Mouse (Mus musculus): ENCODE measurements around the gene Nup98. TPM values are rescaled to one million over a fixed set of nuclear protein-coding genes. Genes with fewer than 3 reads are reported as not detected.

Nup98 gene
- not detected in 2 replicates for polyA plus RNA-seq (2012; ENCODE audit: insufficient read depth, insufficient read length, low replicate concordance, missing spikeins)

GRCm38 (mm10) chr7:102209756-102210721 lies at the start of gene Nup98, which contains the start of gene Pgap2:
Gene Nup98 (minus strand): TSS chr7:102210176.
Gene Pgap2 (plus strand): TSS chr7:102210208.
- no peaks in the 10 kb centered on the region for H3K4me1 ChIP-seq (ENCODE audit: control insufficient read depth, insufficient read depth, low read length)
- WGBS = under 1% methylated on average over 86 of the region's 87 CpGs

GRCm38 (mm10) chr7:102258753-102259152 lies 48.8 kb upstream of the Nup98 start:
- Histone ChIP-seq H3K4me3 (ENCODE audit: insufficient read depth, low read depth, low read length) (no peak overlapping the region), H3K27ac (ENCODE audit: insufficient read depth, low read depth, low read length) (no peak overlapping the region), H3K4me1 (ENCODE audit: control insufficient read depth, insufficient read depth, low read length) (no peaks in the 10 kb centered on the region)
- 76% methylated on average over 3 of the region's 3 CpGs for WGBS
- no peak for TF ChIP-seq POLR2A (IDR thresholded peaks at IDR 0.05; ENCODE audit: insufficient read depth, low read depth, low read length)
- TF ChIP-seq CTCF (IDR thresholded peaks at IDR 0.05; ENCODE audit: insufficient read depth, low read depth, low read length) = no peak

More at GRCm38 (mm10) chr7:102209756-102210721, at the start of gene Nup98, which contains the start of gene Pgap2:
- Histone ChIP-seq H3K4me3 (ENCODE audit: insufficient read depth, low read depth, low read length) (peak within 1 kb of the TSS; percentile 93), H3K27ac (ENCODE audit: insufficient read depth, low read depth, low read length) (peak within 1 kb of the TSS; percentile 95)
- TF ChIP-seq POLR2A (IDR thresholded peaks at IDR 0.05; ENCODE audit: insufficient read depth, low read depth, low read length) (peak; percentile 91), CTCF (IDR thresholded peaks at IDR 0.05; ENCODE audit: insufficient read depth, low read depth, low read length) (0 out of 2 replicates have a peak, but pooled peaks have one; percentile 26)

DNA sequence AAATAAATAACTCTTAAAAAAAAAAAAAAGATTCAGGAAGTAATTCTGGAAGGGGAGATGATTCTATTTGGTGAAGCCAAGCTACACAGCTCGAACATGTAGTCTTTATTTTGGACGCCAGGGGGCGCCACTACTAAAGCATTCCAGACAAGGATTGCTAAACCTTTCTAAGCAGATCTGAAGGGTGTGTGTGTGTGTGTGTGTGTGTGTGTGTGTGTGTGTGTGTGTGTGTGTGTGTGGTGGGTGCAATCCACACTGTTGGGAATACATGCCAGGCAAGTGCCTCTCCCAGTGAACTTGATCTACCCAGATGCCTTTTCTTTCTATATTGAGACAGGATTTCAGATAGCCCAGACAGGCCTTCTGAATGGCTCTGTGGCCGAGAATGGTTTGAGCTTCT lies 48.2 kb upstream of the Nup98 start:
- H3K4me3 ChIP-seq (ENCODE audit: insufficient read depth, low read depth, low read length) = no peak overlapping the region
- TF ChIP-seq POLR2A (IDR thresholded peaks at IDR 0.05; ENCODE audit: insufficient read depth, low read depth, low read length) = no peak
- TF ChIP-seq CTCF (IDR thresholded peaks at IDR 0.05; ENCODE audit: insufficient read depth, low read depth, low read length) = no peak
- 19% methylated on average over 4 of the region's 4 CpGs for WGBS
- H3K27ac ChIP-seq (ENCODE audit: insufficient read depth, low read depth, low read length) = no peak overlapping the region
- H3K4me1 ChIP-seq (ENCODE audit: control insufficient read depth, insufficient read depth, low read length) = no peaks in the 10 kb centered on the region

DNA sequence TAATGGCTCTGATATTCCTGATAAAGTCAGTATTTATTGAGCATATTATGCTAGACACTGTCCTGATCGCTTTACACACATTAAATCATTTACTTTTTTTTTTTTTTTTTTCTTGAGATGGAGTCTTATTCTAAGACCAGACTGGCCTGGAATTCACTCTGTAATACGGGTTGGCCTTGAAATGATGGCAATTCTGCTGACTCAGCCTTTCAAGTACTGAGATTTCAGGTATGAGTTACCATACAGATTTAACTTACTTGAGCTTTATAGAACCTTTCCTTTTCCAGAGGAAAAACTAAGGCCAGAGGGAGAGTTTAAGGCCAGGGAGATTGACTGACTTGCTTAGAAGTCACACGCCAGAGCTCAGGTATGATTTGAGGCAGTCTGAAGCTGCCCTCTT lies 46.7 kb upstream of the Nup98 start:
- Histone ChIP-seq H3K27ac (ENCODE audit: insufficient read depth, low read depth, low read length) (no peak overlapping the region), H3K4me1 (ENCODE audit: control insufficient read depth, insufficient read depth, low read length) (no peaks in the 10 kb centered on the region), H3K4me3 (ENCODE audit: insufficient read depth, low read depth, low read length) (no peak overlapping the region)
- 90% methylated on average over 3 of the region's 3 CpGs for WGBS
- TF ChIP-seq POLR2A (IDR thresholded peaks at IDR 0.05; ENCODE audit: insufficient read depth, low read depth, low read length) (no peak), CTCF (IDR thresholded peaks at IDR 0.05; ENCODE audit: insufficient read depth, low read depth, low read length) (no peak)

- TF ChIP-seq CTCF (IDR thresholded peaks at IDR 0.05; ENCODE audit: insufficient read depth, low read depth, low read length) (no peak), POLR2A (IDR thresholded peaks at IDR 0.05; ENCODE audit: insufficient read depth, low read depth, low read length) (no peak)
- H3K4me3 ChIP-seq (ENCODE audit: insufficient read depth, low read depth, low read length) = no peak within 1 kb of the TSS
- no peak within 1 kb of the TSS for H3K27ac ChIP-seq (ENCODE audit: insufficient read depth, low read depth, low read length)
- 90% methylated on average over 3 of the region's 3 CpGs for WGBS
- no peaks in the 10 kb centered on the region for H3K4me1 ChIP-seq (ENCODE audit: control insufficient read depth, insufficient read depth, low read length)
Observed at GRCm38 (mm10) chr7:102255954-102256353, 46.0 kb upstream of the Nup98 start, which contains the start of gene Rhog. Gene Rhog (minus strand): TSS chr7:102256054.

DNA sequence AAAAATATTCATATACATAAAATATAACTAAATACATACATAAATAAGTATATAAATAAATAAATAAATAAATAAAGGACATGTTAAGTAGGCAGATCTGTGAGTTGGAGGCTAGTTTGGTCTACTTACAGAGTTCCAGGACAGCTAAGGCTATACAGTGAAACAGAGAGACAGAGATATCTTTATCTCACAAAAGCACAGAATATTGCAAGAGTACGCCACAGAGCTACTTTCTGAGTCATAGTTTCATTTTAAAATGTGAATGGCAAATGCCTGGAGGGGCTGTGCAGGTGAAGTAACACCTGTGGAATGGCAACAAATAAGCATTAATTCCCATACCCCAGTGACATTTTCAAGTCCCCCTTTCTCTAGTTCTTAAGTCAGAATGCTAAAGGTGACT lies 43.7 kb upstream of the Nup98 start:
- no peak overlapping the region for H3K27ac ChIP-seq (ENCODE audit: insufficient read depth, low read depth, low read length)
- H3K4me3 ChIP-seq (ENCODE audit: insufficient read depth, low read depth, low read length) = no peak overlapping the region
- TF ChIP-seq POLR2A (IDR thresholded peaks at IDR 0.05; ENCODE audit: insufficient read depth, low read depth, low read length) = no peak
- no peak for TF ChIP-seq CTCF (IDR thresholded peaks at IDR 0.05; ENCODE audit: insufficient read depth, low read depth, low read length)
- H3K4me1 ChIP-seq (ENCODE audit: control insufficient read depth, insufficient read depth, low read length) = peaks cover 7% of the 10 kb centered on the region; the same call in 1 of the 2 replicates
- WGBS = 94% methylated on average over 1 of the region's 1 CpGs

GRCm38 (mm10) chr7:102250631-102251214 lies 40.7 kb upstream of the Nup98 start:
- H3K4me3 ChIP-seq (ENCODE audit: insufficient read depth, low read depth, low read length) = peak overlapping the region; percentile 70
- WGBS = under 1% methylated on average over 33 of the region's 33 CpGs
- H3K27ac ChIP-seq (ENCODE audit: insufficient read depth, low read depth, low read length) = peak overlapping the region; percentile 87; the same call in 1 of the 2 replicates
- peak; percentile 77 for TF ChIP-seq CTCF (IDR thresholded peaks at IDR 0.05; ENCODE audit: insufficient read depth, low read depth, low read length)
- TF ChIP-seq POLR2A (IDR thresholded peaks at IDR 0.05; ENCODE audit: insufficient read depth, low read depth, low read length) = no peak; the same call in 1 of the 2 replicates
- peaks cover 9% of the 10 kb centered on the region; the same call in 1 of the 2 replicates for H3K4me1 ChIP-seq (ENCODE audit: control insufficient read depth, insufficient read depth, low read length)

GRCm38 (mm10) chr7:102249896-102250630 lies 40.1 kb upstream of the Nup98 start:
- TF ChIP-seq CTCF (IDR thresholded peaks at IDR 0.05; ENCODE audit: insufficient read depth, low read depth, low read length) = no peak
- TF ChIP-seq POLR2A (IDR thresholded peaks at IDR 0.05; ENCODE audit: insufficient read depth, low read depth, low read length) = 0 out of 2 replicates have a peak, but pooled peaks have one; percentile 17
- WGBS = under 1% methylated on average over 48 of the region's 49 CpGs
- H3K27ac ChIP-seq (ENCODE audit: insufficient read depth, low read depth, low read length) = peak overlapping the region; percentile 87
- H3K4me3 ChIP-seq (ENCODE audit: insufficient read depth, low read depth, low read length) = peak overlapping the region; percentile 70
- H3K4me1 ChIP-seq (ENCODE audit: control insufficient read depth, insufficient read depth, low read length) = peaks cover 10% of the 10 kb centered on the region; the same call in 1 of the 2 replicates
